Mouse (Mus musculus) cerebellum, adult 9-11 months (tissue): ENCODE data around the gene Zfp800.

ENCODE experiments used
- DNase-seq: peaks from one replicate; pipeline ENCODE4 v3.0.0; 2022

Zfp800 gene

DNA sequence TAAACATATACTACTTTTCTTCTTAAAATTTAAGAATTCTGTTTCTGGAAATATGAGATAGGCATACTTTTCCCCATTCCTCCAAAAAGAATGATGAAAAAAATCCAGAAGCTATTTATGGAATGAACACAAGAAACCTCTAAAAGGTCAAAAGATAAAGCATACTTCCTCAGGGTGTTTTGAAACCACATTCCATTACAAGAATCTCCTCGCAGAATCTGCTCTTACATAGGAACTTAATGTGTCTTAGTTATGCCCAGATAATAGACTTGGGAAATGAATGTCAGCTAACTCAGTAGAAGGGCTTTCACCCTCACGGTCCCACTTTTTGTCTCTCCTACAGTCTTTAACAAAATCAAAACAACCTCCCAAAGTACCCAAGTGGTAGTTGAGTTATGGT is 203.9 kb downstream of the Zfp800 start:
- no peak for DNase-seq

DNA sequence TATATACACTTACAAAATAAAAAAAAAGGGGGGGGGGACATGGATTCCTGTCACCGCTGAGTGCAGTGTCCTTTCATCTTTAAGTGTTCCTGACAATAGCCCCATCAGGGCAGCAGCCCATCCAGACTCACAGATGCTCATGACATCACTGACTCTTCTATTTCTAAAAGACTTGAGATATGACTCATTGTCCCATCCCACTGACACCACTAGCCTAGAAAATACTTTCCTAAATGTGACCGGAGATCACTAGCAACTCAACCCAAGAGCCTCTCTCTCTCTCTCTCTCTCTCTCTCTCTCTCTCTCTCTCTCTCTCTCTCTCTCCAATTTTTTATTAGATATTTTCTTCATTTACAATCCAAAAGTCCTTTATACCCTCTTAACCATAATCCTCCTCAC is 205.9 kb downstream of the Zfp800 start:
- no peak for DNase-seq
